Mouse (Mus musculus): ENCODE results near the gene Dand5.

DNA sequence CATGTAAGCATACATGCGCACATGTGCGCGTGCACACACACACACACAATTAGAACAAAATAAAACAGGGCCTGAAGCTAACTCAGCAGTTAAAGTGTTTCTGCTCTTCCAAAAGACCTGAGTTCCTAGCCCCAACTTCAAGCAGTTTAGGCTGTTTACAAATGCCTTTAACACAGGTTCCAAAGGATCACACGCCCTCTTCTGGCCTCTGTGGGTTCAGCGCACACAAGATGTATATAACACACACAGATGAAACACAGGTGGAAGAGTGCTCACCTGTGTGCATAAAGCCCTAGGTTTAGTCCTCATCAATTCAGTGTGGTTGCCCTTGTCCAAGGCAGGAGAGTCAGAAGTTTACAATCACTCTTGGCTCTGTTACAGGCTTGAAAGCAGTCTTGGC is 16.6 kb downstream of the Dand5 start:
- TF ChIP-seq CTCF (IDR thresholded peaks at IDR 0.05) (0 out of 2 replicates have a peak, but pooled peaks have one; percentile 17), POLR2A (IDR thresholded peaks at IDR 0.05; ENCODE audit: insufficient read depth, low read depth, low read length) (no peak)

Measured in heart, adult 2 months (tissue).